14 mouse cellular contexts compared by ENCODE assay signal in the genomic region with DNA sequence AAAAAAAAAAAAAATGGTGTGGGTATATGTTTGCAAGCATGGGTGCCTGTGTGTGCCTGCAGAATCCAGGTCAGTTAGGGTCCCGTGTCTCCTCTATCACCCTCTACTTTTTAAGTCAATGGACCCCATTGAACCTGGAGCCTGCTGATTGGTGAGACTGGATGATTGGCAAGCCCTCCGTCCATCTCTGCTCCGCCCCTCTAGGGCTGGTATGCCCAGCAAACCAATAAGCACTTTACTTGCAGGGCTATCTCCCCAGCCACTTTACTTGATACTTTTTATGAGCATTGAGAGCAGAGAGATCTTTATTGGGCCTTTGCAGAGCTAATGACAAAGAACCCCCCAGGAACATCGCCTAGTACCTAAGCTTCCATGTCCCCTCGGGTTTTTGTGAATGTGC.
"Had no signal": no experiment of that assay in that cellular context is flagged by ENCODE, and none has a peak within 500 bp of the region (broad histone marks: within the 10 kb centered on the region; RNA-seq: fewer than 3 reads in every experiment).

No protein-coding gene starts in this region.

- H3K4me3 ChIP-seq: kidney, embryonic 15.5 days; limb, embryonic 13.5 days; liver, embryonic 15.5 days had no signal

- H3K36me3 ChIP-seq: kidney, embryonic 15.5 days; limb, embryonic 13.5 days; liver, embryonic 15.5 days had no signal

- H3K27me3 ChIP-seq: kidney, embryonic 15.5 days; limb, embryonic 13.5 days; liver, embryonic 15.5 days had no signal

- ATAC-seq: intestine, embryonic 16.5 days had no signal

- H3K9me3 ChIP-seq: kidney, embryonic 15.5 days; limb, embryonic 13.5 days; liver, embryonic 15.5 days had no signal

- H3K27ac ChIP-seq: limb, embryonic 13.5 days; liver, embryonic 15.5 days had no signal

- H3K9ac ChIP-seq: kidney, embryonic 15.5 days; limb, embryonic 13.5 days; liver, embryonic 15.5 days; lung, embryonic 14.5 days had no signal

- DNase-seq: kidney, adult 2 months; kidney, postnatal 36 days; layer of hippocampus, adult 9-11 months; layer of hippocampus, postnatal 36 days; lung, embryonic 14.5 days; lung, postnatal 14 days; midbrain, embryonic 14.5 days; right cerebral cortex, adult 18-20 months; right cerebral cortex, postnatal 25 days; thymus, postnatal 4 days had no signal

- H3K4me2 ChIP-seq: kidney, embryonic 15.5 days; limb, embryonic 13.5 days; liver, embryonic 15.5 days; lung, embryonic 14.5 days had no signal
